Mouse (Mus musculus): ENCODE results near the gene Jak3. TPM values are rescaled to one million over a fixed set of nuclear protein-coding genes. Genes with fewer than 3 reads are reported as not detected.
A peak's percentile ranks its signal among the peaks of the same experiment; 100 is the strongest.

Gene Jak3
- polyA plus RNA-seq, 1 experiment from 2014 or later = 5.4 TPM

DNA sequence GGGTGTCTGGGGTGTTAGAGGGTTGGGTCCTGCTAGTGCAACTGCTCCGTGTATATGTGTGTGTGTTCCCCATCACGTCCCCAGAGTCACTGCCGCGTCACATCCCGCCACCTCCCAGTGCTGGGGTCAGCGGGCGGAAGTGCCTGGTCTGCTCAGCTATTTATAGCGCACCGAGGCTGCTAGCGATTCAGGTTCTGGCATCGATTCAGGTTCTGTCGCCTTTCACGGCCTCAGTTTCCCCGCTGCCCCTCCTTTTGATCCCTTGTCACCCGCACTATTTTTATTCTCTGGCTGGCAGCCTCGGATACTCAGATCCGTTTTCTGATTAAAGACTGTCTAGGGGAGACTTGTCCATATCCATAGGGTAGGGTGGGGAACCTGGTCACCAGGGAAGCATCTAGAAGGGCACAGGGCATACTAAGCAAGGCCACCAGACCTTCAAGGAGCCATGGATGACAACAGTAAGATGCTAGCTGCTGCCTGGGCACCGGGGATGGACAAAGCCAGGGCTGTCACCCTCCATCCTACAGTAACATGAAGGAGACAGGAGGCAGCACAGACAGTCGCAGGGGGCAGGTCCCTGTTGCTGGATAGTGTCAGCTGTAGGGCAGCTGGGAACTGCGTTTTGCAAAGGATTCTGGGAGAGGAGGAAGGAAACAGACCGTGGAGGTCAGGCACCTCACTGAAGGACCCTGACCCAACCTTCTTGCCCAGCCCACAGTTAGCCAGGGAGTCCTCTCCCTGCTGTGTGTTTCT, 7.7 kb upstream of the Jak3 start:
- peaks cover 20% of the 10 kb centered on the region; the same call in 1 of the 2 replicates for H3K4me1 ChIP-seq (ENCODE audit: control insufficient read depth, insufficient read depth, low read length)
- no peak overlapping the region for H3K4me3 ChIP-seq (ENCODE audit: low read depth, low read length)
- H3K36me3 ChIP-seq (ENCODE audit: control insufficient read depth, insufficient read depth, low read length) = no peaks in the 10 kb centered on the region
- ATAC-seq (ENCODE audit: insufficient number of reproducible peaks, insufficient read depth, low FRiP score, low read depth) = no peak
- WGBS = 4% methylated on average over 21 of the region's 21 CpGs
- H3K4me2 ChIP-seq (replicated peaks; ENCODE audit: low read depth, low read length) = peak overlapping the region; percentile 27
- no peak overlapping the region for H3K27ac ChIP-seq (ENCODE audit: low read length)
- no peak overlapping the region for H3K9ac ChIP-seq (replicated peaks; ENCODE audit: low read depth, low read length)
- H3K9me3 ChIP-seq (ENCODE audit: control insufficient read depth, low read depth, low read length) = no peaks in the 10 kb centered on the region
- H3K27me3 ChIP-seq (ENCODE audit: control insufficient read depth, insufficient read depth, low read length) = no peaks in the 10 kb centered on the region

GRCm38 (mm10) chr8:71670198-71670597, 5.9 kb upstream of the Jak3 start:
- H3K4me1 ChIP-seq (ENCODE audit: control insufficient read depth, insufficient read depth, low read length) = peaks cover 20% of the 10 kb centered on the region; the same call in 1 of the 2 replicates
- 10% methylated on average over 12 of the region's 12 CpGs for WGBS
- no peak overlapping the region for H3K27ac ChIP-seq (ENCODE audit: low read length)
- H3K4me2 ChIP-seq (replicated peaks; ENCODE audit: low read depth, low read length) = peak overlapping the region; percentile 99
- H3K27me3 ChIP-seq (ENCODE audit: control insufficient read depth, insufficient read depth, low read length) = no peaks in the 10 kb centered on the region
- H3K4me3 ChIP-seq (ENCODE audit: low read depth, low read length) = peak overlapping the region; percentile 45
- no peak for ATAC-seq (ENCODE audit: insufficient number of reproducible peaks, insufficient read depth, low FRiP score, low read depth)
- H3K36me3 ChIP-seq (ENCODE audit: control insufficient read depth, insufficient read depth, low read length) = no peaks in the 10 kb centered on the region
- H3K9ac ChIP-seq (replicated peaks; ENCODE audit: low read depth, low read length) = no peak overlapping the region
- no peaks in the 10 kb centered on the region for H3K9me3 ChIP-seq (ENCODE audit: control insufficient read depth, low read depth, low read length)

- ATAC-seq (ENCODE audit: insufficient number of reproducible peaks, insufficient read depth, low FRiP score, low read depth) = peak; percentile 10; the same call in 1 of the 2 replicates
Measured at GRCm38 (mm10) chr8:71670621-71671548, 5.2 kb upstream of the Jak3 start.

GRCm38 (mm10) chr8:71671549-71671965, 4.5 kb upstream of the Jak3 start, which contains the start of gene Unc13a:
Gene Unc13a, minus strand, starts transcription at chr8:71671757.
- no peak within 1 kb of the TSS for H3K27ac ChIP-seq (ENCODE audit: low read length)
- H3K36me3 ChIP-seq (ENCODE audit: control insufficient read depth, insufficient read depth, low read length) = no peaks in the 10 kb centered on the region
- peak within 1 kb of the TSS; percentile 99 for H3K4me2 ChIP-seq (replicated peaks; ENCODE audit: low read depth, low read length)
- ATAC-seq (ENCODE audit: insufficient number of reproducible peaks, insufficient read depth, low FRiP score, low read depth) = peak; percentile 59
- peaks cover 16% of the 10 kb centered on the region; the same call in 1 of the 2 replicates for H3K4me1 ChIP-seq (ENCODE audit: control insufficient read depth, insufficient read depth, low read length)
- H3K9me3 ChIP-seq (ENCODE audit: control insufficient read depth, low read depth, low read length) = no peaks in the 10 kb centered on the region
- under 1% methylated on average over 42 of the region's 42 CpGs for WGBS
- H3K4me3 ChIP-seq (ENCODE audit: low read depth, low read length) = peak within 1 kb of the TSS; percentile 45
- H3K27me3 ChIP-seq (ENCODE audit: control insufficient read depth, insufficient read depth, low read length) = no peaks in the 10 kb centered on the region
- no peak within 1 kb of the TSS for H3K9ac ChIP-seq (replicated peaks; ENCODE audit: low read depth, low read length)

More at GRCm38 (mm10) chr8:71670621-71671548, 5.2 kb upstream of the Jak3 start:
- under 1% methylated on average over 59 of the region's 64 CpGs for WGBS
- Histone ChIP-seq H3K27me3 (ENCODE audit: control insufficient read depth, insufficient read depth, low read length) (no peaks in the 10 kb centered on the region), H3K27ac (ENCODE audit: low read length) (no peak overlapping the region), H3K36me3 (ENCODE audit: control insufficient read depth, insufficient read depth, low read length) (no peaks in the 10 kb centered on the region), H3K4me1 (ENCODE audit: control insufficient read depth, insufficient read depth, low read length) (peaks cover 17% of the 10 kb centered on the region; the same call in 1 of the 2 replicates), H3K4me2 (replicated peaks; ENCODE audit: low read depth, low read length) (peak overlapping the region; percentile 99), H3K9me3 (ENCODE audit: control insufficient read depth, low read depth, low read length) (no peaks in the 10 kb centered on the region), H3K4me3 (ENCODE audit: low read depth, low read length) (peak overlapping the region; percentile 45), H3K9ac (replicated peaks; ENCODE audit: low read depth, low read length) (no peak overlapping the region)

GRCm38 (mm10) chr8:71672168-71672735, 3.8 kb upstream of the Jak3 start:
- no peaks in the 10 kb centered on the region for H3K36me3 ChIP-seq (ENCODE audit: control insufficient read depth, insufficient read depth, low read length)
- H3K27me3 ChIP-seq (ENCODE audit: control insufficient read depth, insufficient read depth, low read length) = no peaks in the 10 kb centered on the region
- no peak for ATAC-seq (ENCODE audit: insufficient number of reproducible peaks, insufficient read depth, low FRiP score, low read depth)
- H3K9ac ChIP-seq (replicated peaks; ENCODE audit: low read depth, low read length) = no peak overlapping the region
- no peaks in the 10 kb centered on the region for H3K9me3 ChIP-seq (ENCODE audit: control insufficient read depth, low read depth, low read length)
- WGBS = 62% methylated on average over 6 of the region's 6 CpGs
- no peak overlapping the region for H3K27ac ChIP-seq (ENCODE audit: low read length)
- peak overlapping the region; percentile 45; the same call in 1 of the 2 replicates for H3K4me3 ChIP-seq (ENCODE audit: low read depth, low read length)
- peaks cover 16% of the 10 kb centered on the region; the same call in 1 of the 2 replicates for H3K4me1 ChIP-seq (ENCODE audit: control insufficient read depth, insufficient read depth, low read length)
- peak overlapping the region; percentile 99; the same call in 1 of the 2 replicates for H3K4me2 ChIP-seq (replicated peaks; ENCODE audit: low read depth, low read length)

- no peak overlapping the region for H3K4me2 ChIP-seq (replicated peaks; ENCODE audit: low read depth, low read length)
- 72% methylated on average over 2 of the region's 2 CpGs for WGBS
- peaks cover 11% of the 10 kb centered on the region; the same call in 1 of the 2 replicates for H3K4me1 ChIP-seq (ENCODE audit: control insufficient read depth, insufficient read depth, low read length)
- no peaks in the 10 kb centered on the region for H3K9me3 ChIP-seq (ENCODE audit: control insufficient read depth, low read depth, low read length)
- H3K4me3 ChIP-seq (ENCODE audit: low read depth, low read length) = no peak overlapping the region
- H3K27me3 ChIP-seq (ENCODE audit: control insufficient read depth, insufficient read depth, low read length) = peaks cover 9% of the 10 kb centered on the region
- no peak overlapping the region for H3K9ac ChIP-seq (replicated peaks; ENCODE audit: low read depth, low read length)
- ATAC-seq (ENCODE audit: insufficient number of reproducible peaks, insufficient read depth, low FRiP score, low read depth) = no peak
- H3K36me3 ChIP-seq (ENCODE audit: control insufficient read depth, insufficient read depth, low read length) = no peaks in the 10 kb centered on the region
- H3K27ac ChIP-seq (ENCODE audit: low read length) = no peak overlapping the region
Measured at GRCm38 (mm10) chr8:71674071-71674470, 2.0 kb upstream of the Jak3 start.

- H3K27me3 ChIP-seq (ENCODE audit: control insufficient read depth, insufficient read depth, low read length) = peaks cover 22% of the 10 kb centered on the region
- no peaks in the 10 kb centered on the region for H3K36me3 ChIP-seq (ENCODE audit: control insufficient read depth, insufficient read depth, low read length)
- peaks cover 17% of the 10 kb centered on the region; the same call in 1 of the 2 replicates for H3K4me1 ChIP-seq (ENCODE audit: control insufficient read depth, insufficient read depth, low read length)
- WGBS = 40% methylated on average over 9 of the region's 9 CpGs
- no peaks in the 10 kb centered on the region for H3K9me3 ChIP-seq (ENCODE audit: control insufficient read depth, low read depth, low read length)
- no peak for ATAC-seq (ENCODE audit: insufficient number of reproducible peaks, insufficient read depth, low FRiP score, low read depth)
- peak overlapping the region; percentile 58 for H3K4me3 ChIP-seq (ENCODE audit: low read depth, low read length)
- peak overlapping the region; percentile 65 for H3K4me2 ChIP-seq (replicated peaks; ENCODE audit: low read depth, low read length)
- no peak overlapping the region for H3K9ac ChIP-seq (replicated peaks; ENCODE audit: low read depth, low read length)
- H3K27ac ChIP-seq (ENCODE audit: low read length) = peak overlapping the region; percentile 75; the same call in 1 of the 2 replicates
Measured at GRCm38 (mm10) chr8:71675456-71676019, 558 bp upstream of the Jak3 start.

Data from stomach, embryonic 14.5 days (tissue).